Mouse (Mus musculus) T-cell, adult 2 months (primary cell): ENCODE measurements around the gene Sbno1.

Experiments used
- DNase-seq: peaks from one replicate; pipeline ENCODE4 v3.0.0; 2022; ENCODE audit warnings: low spot score

The Sbno1 gene

GRCm38 (mm10) chr5:124444208-124444607 lies 18.4 kb upstream of the Sbno1 start:
- DNase-seq: no peak

DNA sequence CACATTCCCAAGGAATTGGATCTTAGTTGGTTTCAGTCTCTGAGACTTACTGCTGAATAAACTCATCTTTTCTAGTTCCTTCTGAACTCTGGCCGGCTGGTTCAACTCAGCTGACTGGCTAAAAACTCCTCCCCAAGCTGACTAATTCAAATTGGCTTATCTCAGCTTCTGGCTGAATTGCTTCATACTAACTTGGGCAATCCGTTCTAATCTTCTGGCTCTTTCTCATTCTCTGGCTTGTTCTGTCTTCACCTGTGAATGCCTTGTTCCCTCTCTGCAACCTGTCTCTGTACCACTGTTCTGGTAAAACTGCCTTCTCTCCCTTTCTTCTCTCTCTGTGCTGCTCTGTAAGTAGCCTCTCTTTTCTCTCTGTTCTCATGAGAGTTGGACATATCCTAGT lies 16.8 kb upstream of the Sbno1 start:
- no peak for DNase-seq

DNA sequence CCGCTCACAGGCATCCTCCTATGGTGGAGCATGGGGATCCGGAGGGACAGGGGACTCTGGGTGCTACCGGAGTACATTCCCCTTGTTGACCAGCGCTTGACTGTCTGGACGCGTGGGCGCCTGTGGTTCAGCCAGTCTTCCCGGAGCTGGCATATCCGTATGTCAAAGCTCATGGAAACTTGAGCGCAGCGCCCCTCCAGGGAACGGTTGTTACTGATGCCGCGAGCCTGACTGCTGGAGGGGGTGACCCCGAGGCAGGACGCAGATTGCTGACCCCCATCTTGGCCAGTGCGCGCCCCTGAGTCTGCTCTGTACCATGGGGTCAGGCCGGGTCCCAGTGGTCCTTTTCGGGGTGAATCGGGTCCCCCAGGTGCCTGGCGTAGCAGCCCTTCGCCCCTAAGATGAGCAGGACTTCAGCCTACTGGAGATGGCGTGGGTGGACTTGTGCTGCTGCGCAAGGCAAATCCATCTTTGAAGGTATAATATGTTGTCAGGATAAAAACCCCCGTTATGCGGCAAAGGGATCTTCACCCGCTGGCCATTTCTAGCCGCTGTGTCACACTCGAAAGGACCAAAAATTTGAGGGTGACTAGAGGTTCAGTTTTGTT lies 14.4 kb upstream of the Sbno1 start:
- DNase-seq: peak; percentile 43

DNA sequence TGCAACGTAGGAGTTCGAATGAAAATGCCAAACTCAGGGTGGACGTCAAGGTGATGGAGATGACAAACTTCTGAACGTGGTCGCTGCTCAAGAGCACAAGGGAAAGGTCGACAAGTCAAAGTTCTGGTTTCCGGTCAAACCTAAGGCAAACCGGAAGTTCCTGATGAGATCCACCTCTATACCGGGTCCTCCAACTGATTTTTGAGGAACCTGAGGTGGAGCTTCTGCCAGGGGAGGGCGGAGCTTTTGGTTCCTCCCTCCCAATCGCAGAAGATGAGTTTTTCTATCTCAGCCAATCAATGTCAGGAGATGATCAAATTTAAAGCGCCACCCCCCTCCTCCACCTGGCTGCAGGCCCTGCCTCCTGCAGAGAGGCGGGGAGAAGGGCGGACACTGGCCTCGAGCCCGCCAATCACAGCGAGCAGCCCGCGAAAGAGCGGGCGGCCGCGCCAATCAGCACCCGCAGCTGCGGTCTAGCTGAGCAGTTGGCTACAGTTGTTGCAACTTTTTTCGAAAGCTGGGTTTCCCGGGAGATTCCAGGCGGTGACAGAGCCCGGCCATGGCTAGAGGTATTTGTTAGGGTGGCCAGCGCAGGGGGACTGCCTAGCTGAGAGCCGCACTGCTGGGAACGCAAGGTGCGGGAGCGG lies 13.8 kb upstream of the Sbno1 start, which contains the start of gene Kmt5a:
Gene Kmt5a, plus strand, starts transcription at position 484 of the 647 bp plus-strand sequence.
- peak; percentile 96 for DNase-seq

DNA sequence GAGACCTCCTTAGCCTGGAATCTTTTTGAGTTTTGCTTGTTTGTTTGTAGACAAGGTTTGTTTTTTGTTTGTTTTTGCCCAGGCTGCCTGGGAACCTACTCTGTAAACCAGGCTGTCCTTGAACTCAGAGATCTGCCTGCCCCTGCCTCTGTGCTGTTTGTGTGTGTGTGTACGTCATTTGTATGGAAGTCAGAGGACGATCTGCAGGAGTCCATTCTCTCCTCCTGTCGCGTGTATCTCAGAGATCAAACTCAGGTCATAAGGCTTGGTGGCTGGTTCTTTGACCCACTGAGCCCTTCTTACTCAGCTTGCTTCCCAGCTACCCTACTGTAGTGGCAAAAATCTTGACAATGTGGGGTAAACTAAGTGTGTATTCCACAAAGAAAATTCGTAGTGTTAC lies 12.9 kb upstream of the Sbno1 start:
- DNase-seq: no peak

DNA sequence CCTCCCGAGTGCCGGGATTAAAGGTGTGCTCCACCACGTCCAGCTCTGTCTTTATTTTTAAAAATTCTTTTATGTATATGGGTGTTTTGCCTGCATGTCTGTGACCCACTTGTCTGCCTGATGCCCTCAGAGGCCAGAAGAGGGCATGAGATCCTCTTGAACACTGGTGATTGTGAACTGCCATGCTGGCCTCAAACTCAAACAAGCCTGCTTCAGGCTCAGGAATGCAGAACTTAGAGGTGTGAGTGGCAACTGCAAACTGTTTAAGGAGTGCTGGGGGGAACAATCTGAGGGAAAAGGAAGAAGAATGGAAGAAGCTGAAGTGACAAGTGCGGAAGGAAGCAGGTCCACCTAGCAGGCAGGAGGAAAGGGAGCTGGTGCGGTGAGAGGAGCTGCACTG lies 12.4 kb upstream of the Sbno1 start:
- DNase-seq: peak; percentile 26

DNA sequence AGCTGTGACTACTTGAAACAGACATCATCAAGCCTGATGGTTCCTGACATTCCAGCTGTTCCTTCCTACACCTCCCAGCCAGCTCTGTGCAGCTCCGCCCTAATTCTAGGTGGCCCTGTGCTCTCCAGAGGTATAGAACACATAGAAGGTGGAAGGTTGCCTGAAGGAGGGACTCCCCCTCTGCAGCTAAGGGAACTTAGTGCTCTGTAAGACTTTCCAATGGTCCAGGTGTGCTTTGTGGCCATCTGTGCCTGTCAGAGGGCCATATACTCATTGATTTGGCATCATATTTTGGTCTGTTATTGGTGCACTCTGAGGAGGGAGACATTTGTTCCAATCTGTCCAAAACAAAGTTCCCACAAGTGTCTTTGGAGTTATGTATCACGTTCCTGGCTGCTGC lies 7.2 kb upstream of the Sbno1 start:
- DNase-seq: no peak

DNA sequence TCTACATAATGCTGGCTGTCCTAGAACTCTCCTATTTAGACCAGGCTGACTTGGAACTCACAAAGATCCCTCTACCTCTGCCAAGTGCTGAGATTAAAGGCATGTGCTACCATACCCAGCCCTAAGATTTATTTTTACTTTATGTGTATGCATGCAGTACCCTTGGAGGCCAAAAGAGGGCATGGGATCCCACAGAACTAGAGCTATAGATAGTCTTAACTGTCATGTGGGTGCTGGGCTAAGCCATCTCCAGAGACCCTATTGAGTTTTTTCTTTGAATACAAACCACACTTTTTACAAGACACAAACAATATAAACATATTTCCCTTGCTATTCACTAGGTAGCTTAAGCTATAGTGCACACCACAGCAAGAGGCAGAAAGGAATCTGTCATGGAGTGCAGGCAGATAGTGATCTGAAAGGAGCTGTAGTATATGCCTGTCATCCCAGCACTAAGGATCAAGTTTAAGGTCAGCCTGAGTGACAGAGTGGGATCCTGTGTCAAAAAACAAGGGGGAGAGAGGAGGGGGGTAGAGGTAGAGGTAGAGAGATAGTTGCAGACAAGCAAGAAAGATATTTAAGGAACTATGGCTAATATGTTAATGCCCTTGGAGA lies 6.7 kb upstream of the Sbno1 start:
- DNase-seq: peak; percentile 72

- no peak for DNase-seq
Observed at GRCm38 (mm10) chr5:124426475-124427071, 772 bp upstream of the Sbno1 start.

GRCm38 (mm10) chr5:124424723-124425411 lies 934 bp downstream of the Sbno1 start:
- peak; percentile 34 for DNase-seq

GRCm38 (mm10) chr5:124424200-124424722 lies 1.5 kb downstream of the Sbno1 start:
- DNase-seq: peak; percentile 38

DNA sequence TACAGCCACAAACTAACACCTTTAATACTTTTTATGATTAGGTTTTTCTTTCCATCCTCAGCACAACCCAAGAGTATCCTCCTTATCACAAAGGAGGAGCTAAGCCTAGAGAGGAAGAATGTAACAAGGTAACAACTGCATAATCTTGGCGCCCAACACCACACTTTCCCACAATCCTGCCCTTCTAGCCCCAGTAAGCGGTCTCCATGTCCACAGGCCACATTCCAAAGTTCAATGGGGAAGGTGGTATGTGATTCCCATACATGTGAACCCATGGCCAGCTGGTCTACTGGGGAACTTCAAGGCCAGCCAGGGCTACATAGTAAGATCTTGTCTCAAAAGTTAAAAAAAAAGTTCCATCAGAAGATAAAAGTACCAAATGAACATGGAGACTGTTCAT lies 4.0 kb downstream of the Sbno1 start:
- DNase-seq: no peak

DNA sequence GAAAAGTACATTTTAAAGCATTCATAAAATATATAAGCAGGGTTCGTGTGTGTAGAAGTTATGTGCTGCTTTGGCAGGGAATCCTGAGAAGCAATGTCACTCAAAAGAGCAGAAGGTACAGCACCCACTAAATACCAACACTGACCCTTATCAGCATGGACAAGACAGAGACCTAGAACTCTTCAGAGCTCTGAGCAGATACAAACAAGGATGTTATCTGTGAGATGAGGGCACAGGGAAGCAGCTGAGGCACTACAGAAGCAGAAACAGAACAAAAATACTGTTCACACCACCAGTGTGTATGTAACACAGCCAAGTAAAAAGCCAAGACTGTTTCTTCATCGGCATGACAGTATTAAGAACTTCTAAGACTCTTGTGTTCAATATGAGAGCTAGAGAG lies 6.9 kb downstream of the Sbno1 start:
- no peak for DNase-seq

- DNase-seq: no peak
Observed at GRCm38 (mm10) chr5:124412163-124412562, 13.6 kb downstream of the Sbno1 start.

- no peak for DNase-seq
Observed at GRCm38 (mm10) chr5:124410808-124411207, 15.0 kb downstream of the Sbno1 start.

DNA sequence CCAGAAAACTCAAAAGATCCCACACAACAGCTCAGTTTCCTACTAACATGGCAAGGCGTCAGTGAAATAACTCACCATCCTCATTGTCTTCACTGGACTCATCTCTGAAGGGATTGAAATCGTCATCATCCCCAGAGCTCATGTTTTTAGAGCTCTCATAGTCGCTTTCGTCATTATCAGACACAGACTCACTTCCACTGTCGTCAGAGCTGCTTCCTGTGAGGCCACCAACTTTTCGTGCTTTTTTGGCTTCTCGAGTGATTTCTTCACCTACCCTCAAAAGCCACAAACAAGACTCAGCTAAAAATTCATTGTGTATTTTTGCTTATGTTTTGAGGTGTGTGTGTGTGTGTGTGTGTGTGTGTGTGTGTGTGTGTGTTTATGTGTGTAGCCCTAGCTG lies 32.1 kb downstream of the Sbno1 start:
- DNase-seq: no peak

- no peak for DNase-seq
Observed at GRCm38 (mm10) chr5:124392412-124392811, 33.4 kb downstream of the Sbno1 start.

DNA sequence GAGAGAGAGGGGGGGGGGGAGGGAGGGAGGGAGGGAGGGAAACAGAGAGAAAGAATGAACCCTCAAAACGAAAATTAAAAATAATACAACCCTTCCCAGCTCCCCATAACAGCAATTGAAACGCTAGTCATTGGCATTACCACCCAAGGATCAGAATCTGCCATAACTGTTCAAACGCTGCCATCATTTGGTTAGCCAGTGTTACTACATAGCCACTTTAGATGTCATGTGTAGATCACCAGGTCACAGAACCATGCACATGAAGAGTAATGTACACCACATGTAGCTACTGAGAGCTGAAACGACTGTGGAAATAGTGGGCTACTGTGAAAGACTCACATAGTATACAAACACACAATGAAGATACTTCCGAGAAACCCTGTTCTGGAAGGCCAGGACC lies 37.9 kb downstream of the Sbno1 start:
- no peak for DNase-seq

DNA sequence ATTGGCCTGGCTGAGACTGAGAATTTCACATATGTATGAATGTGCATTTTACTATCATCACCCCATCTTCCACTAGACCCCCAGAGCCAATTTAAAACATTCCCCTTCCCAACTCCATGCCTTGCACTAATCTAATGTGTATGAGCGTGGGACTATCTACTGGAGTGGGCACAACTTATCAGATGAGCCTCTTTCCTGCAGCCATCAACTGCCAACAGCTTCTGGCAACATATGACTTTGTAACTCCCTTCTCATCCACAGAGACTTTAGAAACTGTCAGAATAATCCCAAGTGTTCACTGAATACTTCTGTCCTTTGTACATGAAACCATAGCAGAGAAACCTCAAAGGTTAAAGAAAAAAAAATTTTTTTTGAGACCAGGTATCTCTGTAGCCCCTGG lies 45.7 kb downstream of the Sbno1 start:
- no peak for DNase-seq

DNA sequence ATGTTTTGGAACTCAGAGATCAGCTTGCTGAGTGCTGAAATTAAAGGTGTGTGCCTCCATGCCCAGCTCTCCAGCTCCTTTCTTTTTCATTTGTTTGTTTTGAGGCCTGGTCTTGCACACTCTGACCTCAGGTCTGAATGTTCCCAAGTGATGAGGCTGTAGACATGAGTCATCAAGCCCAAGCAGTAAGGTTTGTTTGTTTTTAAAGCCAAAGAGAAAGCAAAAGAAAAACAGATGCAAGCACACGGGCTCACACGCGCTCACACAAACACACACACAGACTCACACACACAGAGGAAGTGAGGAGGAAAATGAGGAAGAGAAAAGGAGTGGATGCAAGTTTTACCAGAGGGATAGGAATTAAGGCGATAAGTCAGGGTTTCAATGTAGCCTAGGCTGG lies 48.7 kb downstream of the Sbno1 start:
- no peak for DNase-seq

DNA sequence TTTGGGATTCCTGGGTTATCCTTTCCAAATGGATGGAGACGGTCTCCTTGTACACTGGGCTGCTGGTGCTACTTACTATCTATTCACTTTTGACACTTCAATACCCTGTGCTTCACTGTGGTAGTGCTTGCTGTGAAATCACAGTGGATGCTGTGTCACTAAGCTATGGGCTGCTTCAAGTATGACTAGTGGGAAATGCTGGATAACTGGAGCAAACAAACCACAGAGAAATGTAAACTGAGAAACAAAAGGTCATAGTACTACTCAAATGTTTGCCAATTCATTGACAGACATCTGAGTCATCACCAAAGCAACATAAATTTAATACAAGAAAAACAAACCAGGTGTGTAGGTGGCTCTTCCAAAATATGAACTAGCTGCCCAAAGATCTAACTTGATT lies 49.4 kb downstream of the Sbno1 start:
- DNase-seq: no peak

GRCm38 (mm10) chr5:124374298-124374697 lies 51.5 kb downstream of the Sbno1 start:
- no peak for DNase-seq
